Mouse (Mus musculus) MEL (cell line): Measurements from ENCODE around the gene Macrod2.

Source experiments
- CHD2 ChIP-seq: IDR thresholded peaks from 2 replicates; pipeline ENCODE4 v1.6.1; 2011; ENCODE audit warnings: low read length, improper control_type of control experiment
- CTCF ChIP-seq, 3 experiments: IDR thresholded peaks in 2 of 3; conservative IDR thresholded peaks in 1 of 3; 2 replicates each; pipeline ENCODE4 v1.5.1; 2011 to 2012; ENCODE audit warnings: low read length in 3 of 3, low read depth in 2 of 3, mild to moderate bottlenecking in 2 of 3, improper control_type of control experiment in 1 of 3, inconsistent platforms in 1 of 3, mixed read lengths in 1 of 3, moderate library complexity in 1 of 3; ENCODE audit not compliant: control insufficient read depth in 1 of 3, insufficient read depth in 1 of 3, poor library complexity in 1 of 3, severe bottlenecking in 1 of 3
- EP300 ChIP-seq, 2 experiments: IDR thresholded peaks; 2 replicates each; pipeline ENCODE4 v1.6.1; 2011; ENCODE audit warnings: improper control_type of control experiment in 2 of 2, low read length in 2 of 2, low read depth in 1 of 2, mild to moderate bottlenecking in 1 of 2
- GATA1 ChIP-seq: IDR thresholded peaks from 2 replicates; pipeline ENCODE4 v1.6.1; 2011; ENCODE audit warnings: low read depth, low read length, improper control_type of control experiment
- JUND ChIP-seq: IDR thresholded peaks from 2 replicates; pipeline ENCODE4 v1.6.1; 2011; ENCODE audit warnings: low read depth, mild to moderate bottlenecking, improper control_type of control experiment, low read length
- KAT2A ChIP-seq: conservative IDR thresholded peaks from 2 replicates; pipeline ENCODE4 v1.6.1; 2012; ENCODE audit warnings: low read depth, low read length, improper control_type of control experiment, inconsistent platforms
- POLR2A ChIP-seq, 2 experiments: IDR thresholded peaks; 2 replicates each; pipeline ENCODE4 v1.6.1; 2011 to 2012; ENCODE audit warnings: low read length in 2 of 2, mild to moderate bottlenecking in 2 of 2, control low read depth in 1 of 2, improper control_type of control experiment in 1 of 2, low read depth in 1 of 2, moderate library complexity in 1 of 2; ENCODE audit not compliant: control insufficient read depth in 1 of 2, insufficient read depth in 1 of 2, poor library complexity in 1 of 2
- SIN3A ChIP-seq: IDR thresholded peaks from 2 replicates; pipeline ENCODE4 v1.6.1; 2012; ENCODE audit warnings: low read length, improper control_type of control experiment, inconsistent platforms
- TAL1 ChIP-seq: IDR thresholded peaks from 2 replicates; pipeline ENCODE4 v1.6.1; 2012; ENCODE audit warnings: mild to moderate bottlenecking, inconsistent platforms, low read length, moderate library complexity, mixed read lengths
- TBP ChIP-seq: IDR thresholded peaks from 2 replicates; pipeline ENCODE4 v1.8.0; 2011; ENCODE audit warnings: low read depth, low read length, improper control_type of control experiment
- USF1 ChIP-seq: IDR thresholded peaks from 2 replicates; pipeline ENCODE4 v1.6.1; 2014; ENCODE audit warnings: low read depth, mild to moderate bottlenecking, inconsistent platforms, low read length, improper control_type of control experiment, moderate library complexity
- ZNF384 ChIP-seq: IDR thresholded peaks from 2 replicates; pipeline ENCODE4 v1.6.1; 2012; ENCODE audit warnings: low read depth, mild to moderate bottlenecking, inconsistent platforms, low read length, improper control_type of control experiment

- no peak for TF ChIP-seq TAL1
- TF ChIP-seq CTCF (IDR thresholded peaks at IDR 0.05 in 2 of 3, conservative IDR thresholded peaks at IDR 0.05 in 1 of 3; ENCODE audit: control insufficient read depth in 1 of 3, insufficient read depth in 1 of 3, low read depth in 2 of 3, low read length in 3 of 3, poor library complexity in 1 of 3, severe bottlenecking in 1 of 3) = no peak
- no peak for TF ChIP-seq POLR2A (IDR thresholded peaks at IDR 0.05; ENCODE audit: control insufficient read depth in 1 of 2, insufficient read depth in 1 of 2, low read depth in 1 of 2, low read length in 2 of 2, poor library complexity in 1 of 2)
- TF ChIP-seq ZNF384 = no peak
- TF ChIP-seq JUND = no peak
- no peak for TF ChIP-seq EP300 (IDR thresholded peaks at IDR 0.05; ENCODE audit: low read depth in 1 of 2, low read length in 2 of 2)
- no peak for TF ChIP-seq SIN3A
- TF ChIP-seq KAT2A = no peak
- TF ChIP-seq USF1 = no peak
- TF ChIP-seq GATA1 = no peak
- TF ChIP-seq CHD2 = no peak
- no peak for TF ChIP-seq TBP
Observed at GRCm38 (mm10) chr2:140389525-140389924, 5.6 kb upstream of the Macrod2 start, which contains the start of gene Sel1l2.
